Mouse (Mus musculus): ENCODE data around the gene Cs.
"Not testable (repeated sequence)": the region's sequence is repeated elsewhere in the genome, so short reads cannot be mapped to it uniquely, and the experiment has no call there.

Cs gene

DNA sequence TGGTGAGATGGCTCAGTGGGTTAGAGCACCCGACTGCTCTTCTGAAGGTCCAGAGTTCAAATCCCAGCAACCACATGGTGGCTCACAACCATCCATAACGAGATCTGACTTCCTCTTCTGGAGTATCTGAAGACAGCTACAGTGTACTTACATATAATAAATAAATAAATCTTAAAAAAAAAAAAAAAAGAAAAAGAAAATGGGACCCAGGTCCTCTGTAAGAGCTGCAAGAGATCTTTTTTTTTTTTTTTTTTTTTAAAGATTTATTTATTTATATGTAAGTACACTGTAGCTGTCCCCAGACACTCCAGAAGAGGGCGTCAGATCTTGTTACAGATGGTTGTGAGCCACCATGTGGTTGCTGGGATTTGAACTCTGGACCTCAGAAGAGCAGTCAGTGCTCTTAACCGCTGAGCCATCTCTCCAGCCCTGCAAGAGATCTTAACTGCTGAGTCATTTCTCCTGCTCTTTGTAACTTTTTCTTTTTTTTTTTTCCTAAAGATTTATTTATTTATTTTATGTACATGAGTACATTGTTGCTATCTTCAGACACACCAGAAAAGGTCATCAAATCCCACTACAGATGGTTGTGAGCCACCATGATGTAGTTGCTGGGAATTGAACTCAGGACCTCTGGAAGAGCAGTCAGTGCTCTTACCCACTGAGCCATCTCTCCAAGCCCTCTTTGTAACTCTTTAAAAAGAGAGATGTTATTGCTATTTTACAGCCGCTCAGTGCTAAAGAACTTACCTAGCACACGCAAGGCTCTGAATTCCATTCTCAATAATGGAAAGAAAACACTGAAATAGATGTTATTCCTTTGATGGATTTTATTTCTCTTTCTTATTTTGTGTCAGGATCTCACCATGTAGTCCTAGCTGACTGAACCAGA is 4.9 kb upstream of the Cs start:
- DNase-seq (ENCODE audit: low read depth, low spot score): not testable (repeated sequence)

DNA sequence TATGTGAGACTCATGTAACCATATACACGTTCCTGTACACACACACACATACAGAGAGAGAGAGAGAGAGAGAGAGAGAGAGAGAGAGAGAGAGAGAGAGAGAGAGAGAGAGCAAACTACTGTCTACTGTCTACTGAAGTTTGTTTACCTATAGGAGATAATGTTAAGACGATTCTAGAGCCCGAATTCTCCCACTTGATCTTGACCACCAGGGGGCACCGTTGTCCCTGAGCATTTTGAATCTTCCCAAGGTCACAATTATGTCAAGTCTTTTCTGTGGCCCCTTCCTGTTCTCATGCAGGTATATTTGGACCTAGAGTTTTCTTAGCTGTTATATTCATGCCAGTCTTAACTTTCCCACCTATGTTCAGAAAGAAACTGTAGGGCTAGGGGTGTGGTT is 2.0 kb upstream of the Cs start:
- DNase-seq (ENCODE audit: low read depth, low spot score): peak; percentile 61

DNA sequence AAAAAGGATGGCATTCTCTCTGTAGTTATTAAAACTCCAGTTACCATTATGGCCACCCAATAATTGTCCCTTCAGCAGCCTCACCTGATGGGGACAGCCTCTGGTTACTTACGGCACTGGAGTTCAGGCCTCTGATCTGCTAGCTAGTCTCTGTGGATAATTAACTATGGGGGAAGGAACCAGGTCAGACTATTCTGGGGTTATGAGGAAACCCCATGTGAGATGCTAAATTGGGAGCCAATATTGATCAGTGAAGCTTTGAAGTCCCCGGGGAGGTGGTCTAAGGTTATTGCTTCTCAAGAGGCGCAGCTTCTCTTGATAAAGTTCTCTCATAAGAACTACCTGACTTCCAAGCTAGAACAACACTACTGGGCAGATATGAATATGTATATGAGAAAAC is 1.3 kb upstream of the Cs start:
- DNase-seq (ENCODE audit: low read depth, low spot score): no peak

DNA sequence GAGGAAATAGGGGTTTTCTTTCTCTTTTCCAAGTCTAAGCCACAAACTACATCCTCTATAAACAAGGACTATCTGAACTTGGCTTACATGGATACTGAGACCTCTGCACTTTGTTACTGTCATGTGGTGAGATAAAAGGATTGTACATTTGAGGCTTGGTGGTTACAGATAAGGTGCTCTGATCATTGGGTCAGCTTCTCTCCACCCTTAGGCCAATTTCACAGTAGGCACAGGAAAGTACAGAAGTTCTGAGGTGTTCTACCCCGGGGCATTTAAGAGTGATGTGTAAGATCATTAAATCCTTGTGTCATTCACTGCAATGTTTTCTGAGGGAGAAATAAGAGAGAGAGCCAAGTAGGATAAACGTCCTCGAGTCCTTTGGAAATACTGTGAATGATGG is 937 bp upstream of the Cs start:
- DNase-seq (ENCODE audit: low read depth, low spot score): no peak

DNA sequence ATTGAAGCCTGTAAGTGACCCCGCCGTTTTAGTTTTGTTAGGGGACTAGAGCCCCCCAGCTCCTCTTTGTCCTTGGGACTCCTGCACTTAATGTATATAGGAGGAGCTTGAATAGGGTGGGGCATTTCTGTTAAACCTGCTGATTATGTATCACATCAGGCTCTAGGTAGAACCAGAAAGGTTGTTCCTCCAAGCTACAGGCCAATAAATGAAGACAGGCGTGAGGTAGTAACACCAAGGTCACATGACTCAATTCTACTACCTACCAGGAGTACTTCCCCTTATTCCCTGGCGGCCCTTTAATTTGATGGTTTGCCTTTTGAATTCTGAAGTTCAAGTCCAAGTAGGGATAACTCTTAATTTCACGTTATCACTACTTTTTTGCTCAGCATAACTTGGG is 881 bp downstream of the Cs start:
- DNase-seq (ENCODE audit: low read depth, low spot score): no peak

DNA sequence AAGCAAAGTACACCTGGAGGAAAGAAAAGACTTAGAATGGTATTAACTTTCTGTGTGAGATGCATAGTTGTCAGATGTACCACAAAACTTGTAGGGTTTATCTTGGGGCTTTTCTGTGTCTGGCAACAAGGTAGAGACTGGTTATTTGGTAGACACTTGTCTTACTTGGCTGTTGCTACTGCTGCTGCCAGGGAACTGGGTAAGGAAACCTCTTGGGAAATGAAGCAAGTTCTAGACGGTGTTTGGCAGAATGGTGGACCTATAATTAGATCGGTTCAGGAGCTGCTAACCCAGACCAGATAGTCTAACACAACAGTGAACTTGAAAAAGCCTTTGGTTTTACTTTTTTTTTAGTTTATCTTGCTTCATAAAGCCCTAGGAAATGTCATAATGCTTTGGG is 1.4 kb downstream of the Cs start:
- DNase-seq (ENCODE audit: low read depth, low spot score): no peak

DNA sequence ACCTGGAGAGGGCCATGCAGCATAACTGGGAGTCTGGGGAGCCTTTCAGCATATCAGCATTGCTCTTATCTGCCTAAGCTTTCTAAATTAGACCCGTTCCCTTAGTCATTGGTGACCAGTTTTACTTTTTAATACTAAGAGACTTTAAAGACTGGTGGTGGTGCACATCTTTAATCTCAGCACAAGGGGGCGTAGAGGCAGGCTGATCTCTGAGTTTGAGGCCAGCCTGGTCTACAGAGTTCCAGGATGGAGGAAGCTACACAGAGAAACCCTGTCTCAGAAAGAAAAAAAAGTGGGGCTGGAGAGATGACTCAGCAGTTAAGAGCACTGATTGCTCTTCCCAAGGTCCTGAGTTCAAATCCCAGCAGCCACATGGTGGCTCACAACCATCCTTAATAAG is 2.7 kb downstream of the Cs start:
- DNase-seq (ENCODE audit: low read depth, low spot score): no peak

DNA sequence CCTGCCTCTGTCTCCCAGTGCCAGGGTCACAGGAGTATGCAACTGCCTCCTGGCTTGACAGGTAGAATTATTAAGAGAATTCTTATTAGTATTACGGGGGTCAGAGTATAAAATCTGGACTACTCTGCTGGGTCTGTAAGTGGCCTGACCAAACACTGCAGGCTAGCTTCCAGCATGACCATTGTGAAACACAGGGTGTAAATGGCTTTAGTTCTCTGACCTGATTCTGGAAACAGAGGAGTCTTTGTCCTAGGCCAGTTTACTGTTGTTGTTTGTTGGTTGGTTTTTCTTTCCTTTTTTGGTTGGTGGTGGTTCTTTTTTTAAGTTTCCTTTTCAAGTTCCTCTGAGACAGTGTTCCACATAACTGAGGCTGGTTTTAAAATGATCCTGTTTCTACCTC is 5.9 kb downstream of the Cs start:
- DNase-seq (ENCODE audit: low read depth, low spot score): no peak

DNA sequence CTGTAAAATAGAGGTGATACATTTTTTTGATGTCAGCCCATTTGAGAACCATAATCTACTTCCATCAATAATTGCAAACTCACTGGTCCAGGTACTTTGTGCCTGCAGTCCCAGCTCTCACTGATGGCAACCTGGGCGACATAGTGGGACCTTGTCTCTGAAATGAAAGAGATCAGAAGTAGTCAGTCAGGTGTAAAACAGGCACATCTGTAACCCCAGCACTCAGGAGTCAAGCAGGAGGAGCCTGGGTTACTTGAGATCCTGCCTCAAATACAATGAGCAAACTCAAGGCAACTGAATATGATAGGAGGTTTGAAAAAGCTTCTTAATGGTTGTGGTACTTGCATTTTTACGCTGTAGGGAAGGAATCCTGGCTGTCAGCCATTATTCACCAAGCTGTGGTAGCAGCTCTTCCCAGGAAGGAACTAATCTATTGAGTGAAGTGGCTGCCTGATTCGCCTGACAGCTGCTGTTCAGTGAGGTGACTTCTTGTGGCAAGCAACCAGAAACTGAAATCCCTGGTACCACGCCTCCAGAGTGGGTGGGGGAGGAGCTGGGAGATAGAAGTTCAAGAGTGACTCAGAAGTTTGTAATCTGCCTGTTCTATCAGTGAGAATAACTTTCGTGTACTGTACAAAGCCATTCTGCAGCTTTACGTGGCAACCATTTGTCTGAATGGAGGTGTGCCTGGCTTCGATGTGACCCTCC is 7.2 kb downstream of the Cs start:
- DNase-seq (ENCODE audit: low read depth, low spot score): no peak

DNA sequence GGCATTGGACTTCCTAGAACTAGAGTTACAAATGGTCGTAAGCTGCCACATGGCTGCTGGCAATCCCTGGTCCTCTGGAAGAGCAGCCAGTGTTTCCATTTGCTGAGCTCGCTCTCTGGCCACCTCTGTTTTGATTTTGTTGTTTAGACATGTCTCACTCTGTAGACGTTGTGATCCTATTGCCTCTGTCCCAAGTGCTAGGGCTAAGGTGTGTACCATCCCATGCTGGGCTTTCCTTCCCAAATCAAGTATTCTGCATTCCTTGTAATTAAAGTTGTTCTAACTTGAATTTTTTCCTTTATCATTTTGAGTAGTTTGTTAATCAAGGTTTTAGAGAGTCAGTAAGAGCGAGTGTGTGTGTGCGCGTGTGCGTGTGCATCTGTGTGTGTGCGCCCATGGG is 10.0 kb downstream of the Cs start:
- DNase-seq (ENCODE audit: low read depth, low spot score): no peak

DNA sequence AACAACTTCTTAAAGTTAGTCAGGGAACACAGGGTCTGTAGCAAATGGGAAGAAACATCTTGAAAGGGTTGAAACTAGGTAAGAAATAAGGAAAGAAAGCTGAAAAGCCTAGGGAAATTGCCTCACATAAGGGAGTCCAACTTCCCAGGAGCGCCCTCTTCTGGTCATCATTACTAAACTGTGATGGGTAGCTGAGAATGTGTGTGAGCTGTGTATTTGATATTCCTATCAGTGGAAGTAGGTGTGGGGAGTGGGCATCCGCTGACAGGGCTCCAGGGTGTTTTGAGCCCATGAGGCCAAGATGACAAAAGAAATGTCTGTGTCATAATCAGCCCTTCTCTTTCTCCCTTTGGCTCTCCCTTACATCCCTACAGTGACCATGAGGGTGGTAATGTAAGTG is 21.3 kb downstream of the Cs start:
- DNase-seq (ENCODE audit: low read depth, low spot score): no peak

DNA sequence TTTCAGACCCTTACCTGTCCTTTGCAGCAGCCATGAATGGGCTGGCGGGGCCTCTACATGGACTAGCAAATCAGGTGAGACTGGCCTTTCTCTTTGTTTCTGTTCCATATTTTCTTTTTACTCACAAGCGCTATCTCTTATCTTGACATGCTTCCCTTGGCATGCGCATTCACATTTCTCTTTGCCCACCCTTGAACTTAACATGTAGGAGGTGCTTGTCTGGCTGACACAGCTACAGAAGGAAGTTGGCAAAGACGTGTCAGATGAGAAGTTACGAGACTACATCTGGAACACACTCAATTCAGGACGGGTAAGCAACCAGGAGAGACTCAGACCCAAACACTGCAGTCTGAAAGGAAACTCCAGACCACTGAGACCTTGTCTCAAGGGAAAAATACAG is 21.7 kb downstream of the Cs start:
- DNase-seq (ENCODE audit: low read depth, low spot score): no peak

DNA sequence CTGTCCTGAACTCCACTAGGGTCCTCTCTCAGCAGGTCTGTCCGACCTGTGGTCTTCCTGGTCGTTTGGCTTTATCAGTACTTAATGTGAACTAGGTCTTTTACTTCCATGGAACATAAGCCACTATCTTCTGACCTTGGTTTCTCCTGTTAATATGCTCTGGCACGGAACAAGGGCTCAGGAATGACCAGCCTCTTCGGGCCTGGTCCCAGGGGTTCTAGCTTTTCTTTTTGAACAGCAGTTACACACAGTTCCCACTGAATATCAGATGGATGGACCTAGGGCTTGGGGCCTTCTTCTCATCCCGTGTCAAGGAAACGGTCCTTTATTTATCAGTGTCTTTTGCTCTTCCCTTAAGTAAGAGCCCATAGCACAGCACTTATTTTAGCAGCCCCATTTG is 24.3 kb downstream of the Cs start:
- DNase-seq (ENCODE audit: low read depth, low spot score): no peak

DNA sequence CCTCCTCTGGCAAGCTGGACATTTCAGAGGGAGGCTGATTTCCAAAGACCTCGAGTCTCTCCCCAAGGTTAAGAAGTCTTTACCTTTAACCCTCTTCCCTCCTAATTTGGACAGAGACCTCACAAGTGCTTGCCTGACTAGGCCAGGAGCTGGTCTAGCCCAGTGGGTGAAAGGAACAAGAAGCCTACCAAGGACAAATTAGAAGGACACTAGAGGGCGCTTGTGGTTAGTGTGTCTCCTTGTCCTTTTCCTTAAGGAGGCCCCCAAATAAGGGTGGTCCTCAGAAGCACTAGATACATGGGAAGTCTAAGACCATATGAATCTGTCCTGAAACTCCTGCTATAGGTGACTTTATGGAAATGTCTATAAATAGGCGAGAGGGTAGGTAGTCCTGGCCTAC is 25.0 kb downstream of the Cs start:
- DNase-seq (ENCODE audit: low read depth, low spot score): peak; percentile 39

DNA sequence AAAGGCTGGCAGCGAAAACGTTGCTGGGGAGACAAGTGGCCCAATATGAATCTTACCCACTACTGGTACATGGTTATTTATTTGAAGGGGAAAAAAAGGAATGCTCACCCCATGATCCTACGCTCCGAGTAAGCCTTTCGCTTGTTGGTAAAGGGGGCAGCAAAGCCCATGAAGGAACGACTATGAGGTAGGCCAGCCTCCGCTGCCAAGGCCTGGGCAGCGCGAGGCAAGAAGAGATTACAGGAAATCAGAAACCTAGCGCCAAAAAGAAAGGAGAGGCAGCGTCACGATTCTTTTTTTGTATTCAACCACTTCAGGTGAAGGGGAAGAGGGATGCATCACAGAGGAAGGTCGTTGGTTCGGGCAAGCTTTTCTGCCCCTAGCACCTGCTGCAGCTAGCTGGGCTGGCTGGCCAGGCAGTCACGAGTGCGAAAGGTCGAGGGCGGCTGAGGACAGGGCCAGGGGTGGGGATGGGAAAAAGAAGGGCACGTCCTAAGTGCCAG is 30.4 kb downstream of the Cs start:
- DNase-seq (ENCODE audit: low read depth, low spot score): no peak

DNA sequence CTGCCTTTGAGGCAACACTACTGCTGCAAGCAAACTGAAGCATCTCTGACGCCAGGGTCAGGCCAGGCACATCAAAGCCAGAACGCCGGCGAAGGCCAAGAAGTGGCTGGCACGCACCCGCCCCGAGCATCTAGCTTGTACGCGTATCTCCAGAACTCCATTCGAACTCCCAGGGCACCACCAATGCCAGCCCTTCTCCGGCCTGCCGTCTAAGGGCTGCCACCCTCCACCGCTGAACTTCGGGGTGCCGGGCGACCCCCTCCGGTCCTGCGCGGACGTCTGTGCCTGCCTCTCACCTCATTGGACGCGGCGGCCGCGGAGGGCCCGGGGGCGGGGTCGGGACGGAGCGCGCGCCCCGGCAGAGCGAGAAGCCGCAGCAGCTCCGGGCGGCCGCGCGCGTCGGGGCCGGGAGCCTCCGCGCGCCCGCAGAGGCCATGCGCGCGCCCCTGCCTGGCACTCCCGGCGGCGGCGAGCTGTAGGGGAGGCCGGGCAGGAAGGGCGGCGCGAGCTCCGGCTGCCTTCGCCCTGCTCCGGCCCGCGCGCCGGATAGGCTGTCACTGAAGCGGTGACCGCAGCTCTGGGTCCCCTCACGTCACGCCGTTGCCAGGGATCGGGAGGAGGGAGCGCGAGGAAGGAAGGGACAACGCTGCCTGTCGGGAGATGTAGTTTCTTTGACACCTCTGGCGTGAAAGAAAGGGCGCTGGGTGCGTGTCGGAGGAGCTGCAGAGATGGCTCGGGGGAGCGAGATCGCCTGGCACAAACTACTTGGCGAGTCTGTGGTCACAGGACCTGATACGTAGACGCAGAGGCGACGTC is 31.1 kb downstream of the Cs start, which contains the start of gene Coq10a:
Gene Coq10a (minus strand): TSS at position 596 of the 816 bp plus-strand sequence.
- DNase-seq (ENCODE audit: low read depth, low spot score): peak; percentile 81

DNA sequence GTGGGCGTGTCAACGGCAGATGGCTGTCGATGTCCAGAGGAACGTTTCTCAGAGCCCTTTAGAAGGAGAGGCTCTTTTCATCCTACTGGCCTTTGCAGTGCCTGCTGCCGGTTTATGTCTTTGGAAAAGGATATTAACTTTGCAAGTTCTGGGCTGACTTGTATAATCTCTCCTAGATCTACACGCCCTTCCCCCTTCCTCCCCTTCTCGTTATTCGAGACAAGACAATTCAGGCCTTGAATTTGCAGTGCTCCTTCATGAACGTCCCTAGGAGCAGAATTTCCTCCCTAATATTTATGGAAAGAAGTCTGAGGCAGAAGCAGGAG is 31.6 kb downstream of the Cs start:
- DNase-seq (ENCODE audit: low read depth, low spot score): no peak

DNA sequence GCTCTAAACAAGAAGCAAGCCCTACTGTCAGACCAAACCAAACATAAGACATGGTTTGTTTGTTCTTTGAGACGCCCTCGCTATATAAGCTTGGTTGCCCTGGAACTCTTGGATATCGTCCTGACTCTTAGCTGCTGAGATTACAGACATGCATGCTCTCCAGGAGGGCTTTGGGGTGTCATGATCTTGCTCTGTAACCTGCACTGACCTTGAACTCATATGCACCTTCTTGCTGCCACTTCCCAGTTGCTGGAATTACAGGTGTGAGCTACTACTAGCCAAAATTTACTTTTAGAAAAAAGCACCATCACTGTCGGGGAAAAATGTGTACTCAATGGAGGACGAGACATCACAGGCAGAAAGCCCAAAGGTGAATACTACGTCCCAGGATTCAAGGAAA is 32.1 kb downstream of the Cs start:
- DNase-seq (ENCODE audit: low read depth, low spot score): no peak

DNA sequence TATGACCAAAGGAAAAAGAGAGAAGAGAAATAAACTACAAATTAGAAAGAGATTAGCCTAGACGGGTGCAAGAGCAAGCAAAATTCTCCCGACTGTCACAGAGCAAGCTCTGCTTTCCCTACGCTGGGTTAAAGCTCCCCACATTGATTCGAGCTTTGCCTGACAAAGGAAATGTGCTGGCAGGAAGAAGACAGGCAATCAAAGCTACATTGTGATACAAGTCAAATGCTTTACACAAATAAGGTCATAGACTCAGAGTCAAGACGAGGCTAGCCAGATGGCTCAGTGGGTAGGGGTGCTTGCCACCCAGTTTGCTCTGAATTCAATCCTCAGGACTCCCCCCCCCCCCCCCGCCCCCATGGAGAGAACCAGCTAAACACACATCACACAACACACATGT is 32.5 kb downstream of the Cs start:
- DNase-seq (ENCODE audit: low read depth, low spot score): no peak

DNA sequence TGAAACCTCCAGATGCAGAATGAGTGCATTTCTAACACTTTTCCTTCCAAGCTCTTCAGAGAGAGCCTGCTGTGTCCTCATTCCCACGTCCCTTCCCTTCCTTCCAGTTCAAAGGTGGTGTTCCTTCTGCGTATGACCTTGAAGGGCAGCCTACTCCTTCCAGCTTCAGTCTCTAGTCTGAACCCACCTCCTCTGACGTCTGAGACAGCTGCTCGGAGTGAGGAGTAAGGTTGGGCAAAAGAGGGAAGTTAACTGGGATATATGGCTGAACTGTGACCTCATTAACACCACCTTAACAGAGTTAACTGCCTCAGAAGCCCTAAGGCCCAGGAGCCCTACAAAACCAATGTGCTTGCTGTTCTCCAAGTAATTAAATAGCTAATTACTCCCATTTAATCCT is 33.1 kb downstream of the Cs start:
- no peak for DNase-seq (ENCODE audit: low read depth, low spot score)

DNA sequence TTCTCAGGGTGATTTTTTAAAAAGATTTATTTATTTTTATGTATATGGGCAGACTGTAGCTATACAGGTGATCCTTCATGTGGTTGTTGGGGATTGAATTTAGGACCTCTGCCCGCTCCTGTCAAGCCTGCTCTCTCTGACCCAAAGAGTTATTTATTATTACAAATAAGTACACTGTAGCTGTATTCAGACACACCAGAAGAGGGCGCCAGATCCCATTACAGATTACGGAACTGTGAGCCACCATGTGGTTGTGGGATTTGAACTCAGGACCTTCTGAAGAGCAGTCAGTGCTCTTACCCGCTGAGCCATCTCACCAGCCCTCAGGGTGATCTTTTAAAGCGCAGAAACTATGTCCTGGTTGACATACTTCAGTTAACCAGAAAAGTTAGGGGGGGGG is 34.6 kb downstream of the Cs start:
- no peak for DNase-seq (ENCODE audit: low read depth, low spot score)

Measured in embryo, embryonic 11.5 days (tissue).